Mouse (Mus musculus) CH12.LX (cell line): ENCODE data around the gene Jph2. TPM values are rescaled to one million over a fixed set of nuclear protein-coding genes. Genes with fewer than 3 reads are reported as not detected.

Source experiments
- DNase-seq: peaks from one replicate; pipeline ENCODE4 v3.0.0-alpha.2; 2013; ENCODE audit errors: extremely low read depth
- H3K27ac ChIP-seq: 2 replicates; pipeline ENCODE4 v1.5.1; 2012; ENCODE audit warnings: low read depth, mild to moderate bottlenecking, control low read depth, moderate library complexity; ENCODE audit not compliant: insufficient read depth
- H3K27me3 ChIP-seq: replicated peaks from 2 replicates; pipeline ENCODE3; 2012; ENCODE audit warnings: inconsistent platforms
- H3K36me3 ChIP-seq, 2 experiments: replicated peaks in 1 of 2; 2 replicates each; pipeline versions ENCODE3 to v1.6.1; 2012; ENCODE audit warnings: inconsistent platforms in 1 of 2, low read length in 1 of 2, mild to moderate bottlenecking in 1 of 2, mixed read lengths in 1 of 2, moderate library complexity in 1 of 2; ENCODE audit not compliant: control insufficient read depth in 1 of 2, insufficient read depth in 1 of 2
- H3K4me1 ChIP-seq, 2 experiments: 2 replicates each; pipeline ENCODE4 v1.6.1; 2012; ENCODE audit warnings: inconsistent platforms in 1 of 2, moderate library complexity in 1 of 2; ENCODE audit not compliant: insufficient read depth in 2 of 2, control insufficient read depth in 1 of 2
- H3K4me2 ChIP-seq: 2 replicates; pipeline ENCODE4 v1.6.1; 2012; ENCODE audit warnings: low read depth, mild to moderate bottlenecking, control low read depth; ENCODE audit not compliant: poor library complexity, insufficient read depth, severe bottlenecking
- H3K4me3 ChIP-seq, 3 experiments: fragments of 150-350 bp in 1 of 3; sonication (generic) in 1 of 3; replicated peaks in 1 of 3; 2 replicates each; pipeline versions ENCODE3 to v1.5.1; 2011 to 2012; ENCODE audit warnings: low read depth in 2 of 3, low read length in 2 of 3, mild to moderate bottlenecking in 2 of 3, moderate library complexity in 2 of 3, control low read depth in 1 of 3, improper control_type of control experiment in 1 of 3, inconsistent platforms in 1 of 3, mixed read lengths in 1 of 3; ENCODE audit not compliant: poor library complexity in 1 of 3
- H3K79me2 ChIP-seq: replicated peaks from 2 replicates; pipeline ENCODE4 v1.6.1; 2012; ENCODE audit warnings: mild to moderate bottlenecking, moderate library complexity; ENCODE audit not compliant: control insufficient read depth, poor library complexity, insufficient read depth, severe bottlenecking; ENCODE audit errors: extremely low read depth
- H3K9ac ChIP-seq: 2 replicates; pipeline ENCODE4 v1.6.1; 2012; ENCODE audit warnings: low read depth, mild to moderate bottlenecking, control low read depth, moderate library complexity; ENCODE audit not compliant: insufficient read depth
- H3K9me3 ChIP-seq: replicated peaks from 2 replicates; pipeline ENCODE3; 2012; ENCODE audit warnings: low read length, inconsistent platforms, mixed read lengths
- BHLHE40 ChIP-seq: IDR thresholded peaks from 2 replicates; pipeline ENCODE4 v1.6.1; 2011; ENCODE audit warnings: mild to moderate bottlenecking, low read depth, low read length, improper control_type of control experiment
- CHD1 ChIP-seq: IDR thresholded peaks from 2 replicates; pipeline ENCODE4 v1.6.1; 2012; ENCODE audit warnings: low read depth, low read length, improper control_type of control experiment, inconsistent platforms
- CTCF ChIP-seq, 2 experiments: IDR thresholded peaks in 1 of 2; conservative IDR thresholded peaks in 1 of 2; 2 replicates each; pipeline ENCODE4 v1.5.1; 2011 to 2012; ENCODE audit warnings: low read depth in 2 of 2, low read length in 2 of 2, improper control_type of control experiment in 1 of 2, inconsistent platforms in 1 of 2, mild to moderate bottlenecking in 1 of 2, moderate library complexity in 1 of 2
- ELF1 ChIP-seq: IDR thresholded peaks from 2 replicates; pipeline ENCODE4 v1.6.1; 2014; ENCODE audit warnings: low read depth, mild to moderate bottlenecking, inconsistent platforms, low read length, improper control_type of control experiment
- HCFC1 ChIP-seq: IDR thresholded peaks from 2 replicates; pipeline ENCODE4 v1.6.1; 2012; ENCODE audit warnings: low read depth, mild to moderate bottlenecking, inconsistent platforms, low read length, improper control_type of control experiment
- JUND ChIP-seq: conservative IDR thresholded peaks from 2 replicates; pipeline ENCODE4 v1.6.1; 2011; ENCODE audit warnings: low read depth, low read length, improper control_type of control experiment
- KAT2A ChIP-seq: IDR thresholded peaks from 2 replicates; pipeline ENCODE4 v1.6.1; 2012; ENCODE audit warnings: low read length, improper control_type of control experiment, inconsistent platforms; ENCODE audit not compliant: insufficient replicate concordance
- MAFK ChIP-seq: IDR thresholded peaks from 2 replicates; pipeline ENCODE4 v1.6.1; 2011; ENCODE audit warnings: low read length, improper control_type of control experiment; ENCODE audit not compliant: insufficient replicate concordance
- MAX ChIP-seq: IDR thresholded peaks from 2 replicates; pipeline ENCODE4 v1.6.1; 2011; ENCODE audit warnings: low read length, improper control_type of control experiment
- MXI1 ChIP-seq: IDR thresholded peaks from 2 replicates; pipeline ENCODE4 v1.6.1; 2011; ENCODE audit warnings: mild to moderate bottlenecking, low read depth, low read length, improper control_type of control experiment
- MYC ChIP-seq: IDR thresholded peaks from 2 replicates; pipeline ENCODE4 v1.6.1; 2011; ENCODE audit warnings: low read depth, mild to moderate bottlenecking, improper control_type of control experiment, low read length
- NELFE ChIP-seq: IDR thresholded peaks from 2 replicates; pipeline ENCODE4 v1.6.1; 2011; ENCODE audit warnings: low read depth, low read length, improper control_type of control experiment
- NRF1 ChIP-seq: IDR thresholded peaks from 2 replicates; pipeline ENCODE4 v1.6.1; 2014; ENCODE audit warnings: low read depth, mild to moderate bottlenecking, inconsistent platforms, low read length, improper control_type of control experiment, moderate library complexity
- PAX5 ChIP-seq: IDR thresholded peaks from 2 replicates; pipeline ENCODE4 v1.6.1; 2012; ENCODE audit warnings: low read length, inconsistent platforms, mixed read lengths
- POLR2A ChIP-seq: IDR thresholded peaks from 2 replicates; pipeline ENCODE4 v1.6.1; 2011; ENCODE audit warnings: low read depth, mild to moderate bottlenecking, improper control_type of control experiment, low read length
- POLR2AphosphoS2 ChIP-seq: IDR thresholded peaks from 2 replicates; pipeline ENCODE4 v1.6.1; 2011; ENCODE audit warnings: low read depth, low read length, improper control_type of control experiment
- RCOR1 ChIP-seq: conservative IDR thresholded peaks from 2 replicates; pipeline ENCODE4 v1.6.1; 2012; ENCODE audit warnings: low read depth, mild to moderate bottlenecking, inconsistent platforms, low read length, improper control_type of control experiment
- SIN3A ChIP-seq: IDR thresholded peaks from 2 replicates; pipeline ENCODE4 v1.6.1; 2012; ENCODE audit warnings: low read length, improper control_type of control experiment, inconsistent platforms
- SMC3 ChIP-seq: IDR thresholded peaks from 2 replicates; pipeline ENCODE4 v1.6.1; 2011; ENCODE audit warnings: low read depth, low read length, improper control_type of control experiment
- TBP ChIP-seq: conservative IDR thresholded peaks from 2 replicates; pipeline ENCODE4 v1.6.1; 2011; ENCODE audit warnings: low read depth, low read length, improper control_type of control experiment
- UBTF ChIP-seq: IDR thresholded peaks from 2 replicates; pipeline ENCODE4 v1.6.1; 2012; ENCODE audit warnings: low read depth, mild to moderate bottlenecking, inconsistent platforms, low read length, improper control_type of control experiment, moderate library complexity
- USF1 ChIP-seq: IDR thresholded peaks from 2 replicates; pipeline ENCODE4 v1.6.1; 2014; ENCODE audit warnings: low read depth, mild to moderate bottlenecking, inconsistent platforms, low read length, improper control_type of control experiment
- USF2 ChIP-seq: conservative IDR thresholded peaks from 2 replicates; pipeline ENCODE4 v1.6.1; 2011; ENCODE audit warnings: low read depth, low read length, improper control_type of control experiment
- ZC3H11A ChIP-seq: IDR thresholded peaks from 2 replicates; pipeline ENCODE4 v1.6.1; 2012; ENCODE audit warnings: low read depth, mild to moderate bottlenecking, inconsistent platforms, low read length, improper control_type of control experiment
- ZMIZ1 ChIP-seq: IDR thresholded peaks from 2 replicates; pipeline ENCODE4 v1.6.1; 2012; ENCODE audit warnings: low read depth, mild to moderate bottlenecking, inconsistent platforms, low read length, improper control_type of control experiment
- dilution Hi-C: fragments of 300-500 bp; cut with MboI; formaldehyde crosslinking; loops from 2 replicates; pipeline ENCODE4 v1.14.3; 2020; ENCODE audit warnings: low sequenced_read_pairs; ENCODE audit not compliant: extremely low pct_unique_long_range_greater_than_20kb, extremely low pct_ligation_motif_present
- in situ Hi-C: fragments of 300-500 bp; cut with MboI; formaldehyde crosslinking; loops from 3 replicates; pipeline ENCODE4 v1.14.3; 2019; ENCODE audit warnings: low sequenced_read_pairs, low pct_ligation_motif_present, low pct_unique_long_range_greater_than_20kb, mixed read lengths
- polyA plus RNA-seq: library from polyadenylated mRNA; unstranded; fragments of >175 nt; gene quantifications from 2 replicates; pipeline ENCODE4 v1.2.1, GENCODE M21; 2012; ENCODE audit warnings: low read depth; ENCODE audit not compliant: insufficient read length
- total RNA-seq, 2 experiments: library from RNA; depleted of rRNA; stranded (reverse); fragments of 300-350 nt in 1 of 2; fragments of >200 nt in 1 of 2; gene quantifications; 2 replicates each; pipeline ENCODE4 v1.2.3; 2012 to 2014

Jph2 gene
- total and polyA plus RNA-seq, 3 experiments = not detected

DNA sequence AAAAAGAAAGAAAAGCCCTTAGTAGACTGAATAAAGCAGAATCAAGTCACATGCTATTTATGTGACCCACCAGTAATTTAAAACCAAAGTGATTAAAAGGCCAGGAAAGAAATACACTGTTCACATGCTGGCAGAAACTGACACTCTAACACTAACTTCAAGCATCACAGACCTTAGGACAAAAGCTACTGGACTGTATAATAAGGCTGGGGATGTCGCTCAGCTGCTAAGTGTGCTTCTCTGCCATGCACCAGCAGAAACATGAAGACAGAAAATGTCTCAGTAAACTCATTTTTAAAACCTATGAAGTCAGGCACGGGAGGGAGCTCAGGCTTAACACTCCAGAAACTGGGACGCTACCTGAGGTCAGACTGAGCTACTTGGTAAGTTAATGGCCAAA, 12.4 kb upstream of the Jph2 start:
- no peak overlapping the region for H3K27ac ChIP-seq
- H3K4me1 ChIP-seq = peaks cover 0 to 12% of the 10 kb centered on the region in 2 experiments; a peak in 2 of 4 replicates
- H3K9ac ChIP-seq = no peak overlapping the region
- no peak overlapping the region for H3K4me3 ChIP-seq
- H3K9me3 ChIP-seq = no peaks in the 10 kb centered on the region
- in situ Hi-C loops = loop anchor here (10.0 kb wide), 1 partner anchor 315 kb away; no protein-coding TSS in a partner anchor
- peaks cover 5% of the 10 kb centered on the region; the same call in 1 of the 2 replicates for H3K79me2 ChIP-seq
- H3K4me2 ChIP-seq = no peak overlapping the region
- H3K27me3 ChIP-seq = no peaks in the 10 kb centered on the region
- no peak for DNase-seq
- no peak for TF ChIP-seq POLR2A
- TF ChIP-seq ELF1 = no peak
- TF ChIP-seq MAFK = no peak
- no peak for TF ChIP-seq SIN3A
- no peak for TF ChIP-seq BHLHE40
- TF ChIP-seq ZC3H11A = no peak
- TF ChIP-seq USF1 = no peak
- TF ChIP-seq UBTF = no peak
- TF ChIP-seq HCFC1 = no peak
- no peak for TF ChIP-seq JUND
- no peak for TF ChIP-seq ZMIZ1
- TF ChIP-seq PAX5 = no peak
- TF ChIP-seq POLR2AphosphoS2 = no peak
- TF ChIP-seq, all 38 proteins: peak for 0
- dilution Hi-C loops = no loop called here
- peaks cover 51 to 80% of the 10 kb centered on the region in 2 experiments for H3K36me3 ChIP-seq

DNA sequence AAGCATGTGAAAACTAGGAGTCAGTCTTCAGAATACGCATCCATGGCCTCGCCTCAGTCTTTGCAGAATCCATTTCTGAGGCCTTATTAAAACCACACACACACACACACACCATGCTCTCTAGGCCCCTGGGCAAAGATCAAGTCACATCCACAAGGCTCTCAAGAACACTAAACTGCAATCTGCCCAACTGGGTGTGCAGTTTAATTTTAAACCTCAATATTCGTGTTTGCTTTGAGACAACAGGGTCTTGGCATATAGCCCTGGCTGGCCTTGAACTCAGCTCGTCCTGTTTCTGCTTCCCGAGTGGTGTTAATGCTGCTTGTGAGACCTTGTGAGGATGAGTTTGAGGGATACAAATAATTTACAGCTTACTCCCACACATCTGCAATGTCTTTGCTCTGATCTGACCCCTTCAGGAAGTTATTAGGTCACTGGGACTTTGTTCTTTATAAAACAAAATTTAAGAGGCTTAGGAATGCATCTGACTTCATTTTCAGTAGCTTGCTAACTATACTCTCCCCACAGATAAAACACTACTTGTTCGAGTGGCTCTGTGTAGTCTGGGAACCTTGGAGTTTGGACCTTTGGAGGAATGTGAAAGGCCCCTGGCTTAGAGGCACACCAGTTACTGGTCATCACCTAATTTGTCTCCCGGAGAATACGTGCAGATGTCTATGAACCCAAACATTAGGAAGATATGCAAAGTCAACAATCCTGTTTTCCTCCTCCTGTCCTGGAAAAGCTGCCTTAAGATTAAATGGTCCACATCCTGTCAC, 6.4 kb upstream of the Jph2 start:
- Histone ChIP-seq H3K4me2 (no peak overlapping the region), H3K79me2 (no peaks in the 10 kb centered on the region), H3K4me1 (no peaks in the 10 kb centered on the region), H3K27me3 (peaks cover 5% of the 10 kb centered on the region), H3K9ac (no peak overlapping the region), H3K27ac (no peak overlapping the region), H3K4me3 (no peak overlapping the region), H3K9me3 (no peaks in the 10 kb centered on the region), H3K36me3 (peaks cover 22 to 34% of the 10 kb centered on the region in 2 experiments)
- in situ Hi-C loops (no loop called here), dilution Hi-C loops (no loop called here)
- no peak for DNase-seq
- TF ChIP-seq ZMIZ1 (0 out of 2 replicates have a peak, but pooled peaks have one; percentile 27), NRF1 (no peak)

DNA sequence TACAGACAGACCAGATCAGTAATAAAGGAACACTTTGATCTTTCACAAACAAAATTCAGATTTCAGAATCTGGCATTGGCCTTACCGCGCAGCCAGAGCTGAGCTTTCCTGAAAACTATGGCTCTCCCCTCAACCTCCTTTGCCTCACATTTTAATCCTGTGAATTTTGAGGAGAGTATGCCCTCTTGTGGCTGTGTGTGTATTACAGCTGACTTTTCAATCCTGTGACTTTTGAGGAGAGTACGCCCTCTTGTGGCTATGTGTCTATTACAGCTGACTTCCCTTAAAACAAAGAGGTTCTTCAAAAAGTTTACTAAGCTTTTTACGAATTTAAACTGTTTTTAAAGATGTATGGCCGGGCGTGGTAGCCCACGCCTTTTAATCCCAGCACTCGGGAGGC, 3.4 kb upstream of the Jph2 start:
- dilution Hi-C loops (no loop called here), in situ Hi-C loops (no loop called here)
- Histone ChIP-seq H3K79me2 (no peaks in the 10 kb centered on the region), H3K27ac (no peak overlapping the region), H3K9me3 (no peaks in the 10 kb centered on the region), H3K27me3 (peaks cover 25% of the 10 kb centered on the region), H3K4me1 (no peaks in the 10 kb centered on the region), H3K4me2 (no peak overlapping the region), H3K9ac (no peak overlapping the region), H3K4me3 (no peak overlapping the region), H3K36me3 (peaks cover 2 to 12% of the 10 kb centered on the region in 2 experiments)
- DNase-seq = peak; percentile 83
- TF ChIP-seq POLR2AphosphoS2 = no peak
- no peak for TF ChIP-seq RCOR1
- no peak for TF ChIP-seq BHLHE40
- no peak for TF ChIP-seq PAX5
- TF ChIP-seq CTCF (conservative IDR thresholded peaks at IDR 0.05 in 1 of 2, IDR thresholded peaks at IDR 0.05 in 1 of 2; ENCODE audit: low read depth in 2 of 2, low read length in 2 of 2) = peak; percentile 85 to 99
- TF ChIP-seq MXI1 = no peak
- no peak for TF ChIP-seq TBP
- peak; percentile 43; the same call in 1 of the 2 replicates for TF ChIP-seq JUND
- peak; percentile 90 for TF ChIP-seq SMC3
- TF ChIP-seq NRF1 = no peak
- TF ChIP-seq ZMIZ1 = no peak
- TF ChIP-seq CHD1 = no peak
- no peak for TF ChIP-seq MYC
- TF ChIP-seq MAX = no peak
- peak; percentile 81; the same call in 1 of the 2 replicates for TF ChIP-seq NELFE
- TF ChIP-seq ZC3H11A = peak; percentile 61
- no peak for TF ChIP-seq USF2
- TF ChIP-seq KAT2A = no peak
